Mouse (Mus musculus) kidney, postnatal 0 days (tissue): ENCODE measurements around the gene Abca8b. TPM values are rescaled to one million over a fixed set of nuclear protein-coding genes. Genes with fewer than 3 reads are reported as not detected.

ENCODE experiments used
- ATAC-seq: fragments of 200-750 bp; cut with Nextera tagmentation; replicated peaks from 2 replicates; pipeline ENCODE4 v1.8.0; 2017; ENCODE audit warnings: low read depth, moderate number of reproducible peaks, moderate TSS enrichment, moderate library complexity; ENCODE audit not compliant: low FRiP score
- DNase-seq: peaks from one replicate; pipeline ENCODE4 v3.0.0-alpha.2; 2016; ENCODE audit warnings: low spot score
- H3K27ac ChIP-seq: fragments of 300-500 bp; sonication (generic); 2 replicates; pipeline ENCODE4 v1.5.1; 2014; ENCODE audit warnings: mild to moderate bottlenecking
- H3K27me3 ChIP-seq: fragments of 300-500 bp; sonication (generic); 2 replicates; pipeline ENCODE4 v1.6.1; 2014; ENCODE audit warnings: low read length, mixed read lengths; ENCODE audit not compliant: insufficient read depth
- H3K36me3 ChIP-seq: fragments of 300-500 bp; sonication (generic); 2 replicates; pipeline ENCODE4 v1.6.1; 2014; ENCODE audit warnings: low read length, mixed read lengths; ENCODE audit not compliant: insufficient read depth
- H3K4me1 ChIP-seq: fragments of 300-500 bp; sonication (generic); replicated peaks from 2 replicates; pipeline ENCODE4 v1.6.1; 2014; ENCODE audit warnings: antibody characterized with exemption, low read length, mixed read lengths; ENCODE audit not compliant: insufficient read depth
- H3K4me2 ChIP-seq: fragments of 300-500 bp; sonication (generic); 2 replicates; pipeline ENCODE4 v1.6.1; 2014; ENCODE audit warnings: mild to moderate bottlenecking, low read length, moderate library complexity, mixed read lengths
- H3K4me3 ChIP-seq: fragments of 300-500 bp; sonication (generic); replicated peaks from 2 replicates; pipeline ENCODE4 v1.5.1; 2014; ENCODE audit warnings: low read depth, low read length
- H3K9ac ChIP-seq: fragments of 300-500 bp; sonication (generic); 2 replicates; pipeline ENCODE4 v1.6.1; 2014; ENCODE audit warnings: low read depth, low read length
- H3K9me3 ChIP-seq: fragments of 300-500 bp; sonication (generic); replicated peaks from 2 replicates; pipeline ENCODE4 v1.6.1; 2016; ENCODE audit warnings: low read length, inconsistent platforms, mixed read lengths
- CTCF ChIP-seq: IDR thresholded peaks from 2 replicates; pipeline ENCODE4 v1.5.1; 2016; ENCODE audit warnings: antibody characterized with exemption, low read depth, mild to moderate bottlenecking, moderate library complexity
- WGBS: fragments of 180-500 bp; shearing (Covaris S2); extraction: QIAGEN DNeasy Blood & Tissue Kit; methylation state at CpG from one replicate; pipeline ENCODE4 v1.1.7; 2014; 5-methylcytosine and 5-hydroxymethylcytosine counted together
- polyA plus RNA-seq: library from polyadenylated mRNA; unstranded; fragments of >200 nt; fragmentation: Nextera tagmentation; extraction: Ambion mirVana; gene quantifications from 2 replicates; pipeline ENCODE4 v1.2.1, GENCODE M21; 2015

The Abca8b gene
- polyA plus RNA-seq, 1 experiment from 2014 or later, result 0.38 TPM

DNA sequence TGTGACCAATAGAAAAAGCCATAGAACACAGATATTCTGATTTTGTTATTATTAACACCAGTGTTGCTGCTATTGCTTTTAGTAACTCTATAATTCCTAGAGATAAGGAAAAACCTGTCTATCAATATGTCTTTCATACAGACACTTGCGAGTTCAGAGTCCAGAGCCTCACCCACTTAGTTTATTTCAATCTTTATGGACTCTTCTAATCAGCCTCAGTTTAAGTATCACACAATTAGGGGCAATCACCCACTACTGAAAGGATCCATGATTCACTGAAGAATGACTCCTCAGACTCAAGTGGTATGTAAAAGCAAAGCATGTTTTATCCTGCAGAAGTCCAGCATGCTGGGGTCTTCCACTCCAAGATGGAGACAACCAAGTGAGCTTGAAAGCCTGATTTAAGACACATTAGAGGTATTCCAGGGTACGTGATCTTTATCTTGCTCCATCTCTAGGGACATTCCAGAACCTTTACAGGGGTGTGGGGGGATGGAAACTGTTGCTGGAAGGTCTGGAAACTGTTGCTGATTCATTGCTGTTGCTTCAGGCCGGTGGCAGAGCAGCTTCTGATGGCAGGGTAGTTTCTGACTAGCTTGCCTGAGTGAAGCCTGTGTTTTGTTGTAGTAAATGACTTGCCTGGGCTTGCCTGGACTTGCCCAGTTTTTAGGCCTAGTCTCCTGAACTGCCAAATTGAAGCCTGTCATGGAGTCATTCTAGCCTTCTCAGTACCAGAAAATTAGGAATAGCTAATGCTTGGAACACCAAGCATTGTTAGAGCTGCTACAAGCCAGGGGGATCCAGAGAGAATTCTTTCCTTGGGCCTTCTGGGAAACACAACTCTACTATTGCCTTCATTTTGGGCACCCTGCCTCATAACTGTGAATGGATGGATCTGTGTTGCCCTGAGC is 101.5 kb downstream of the Abca8b start:
- WGBS, result 84% methylated on average over 3 of the region's 3 CpGs
- H3K27ac ChIP-seq, result no peak overlapping the region

GRCm38 (mm10) chr11:109891989-109892386 is 103.7 kb downstream of the Abca8b start:
- peak; percentile 57 for TF ChIP-seq CTCF
- Histone ChIP-seq H3K27me3 (no peaks in the 10 kb centered on the region), H3K9ac (no peak overlapping the region), H3K27ac (no peak overlapping the region), H3K4me1 (no peaks in the 10 kb centered on the region), H3K9me3 (no peaks in the 10 kb centered on the region), H3K36me3 (no peaks in the 10 kb centered on the region), H3K4me2 (no peak overlapping the region), H3K4me3 (no peak overlapping the region)
- peak; percentile 82 for DNase-seq
- ATAC-seq, result no peak
- WGBS, result 67% methylated on average over 4 of the region's 4 CpGs

More for the DNA sequence above, 101.5 kb downstream of the Abca8b start:
- TF ChIP-seq CTCF, result no peak
- Histone ChIP-seq H3K36me3 (no peaks in the 10 kb centered on the region), H3K9me3 (no peaks in the 10 kb centered on the region), H3K4me2 (no peak overlapping the region), H3K9ac (no peak overlapping the region), H3K27me3 (no peaks in the 10 kb centered on the region), H3K4me3 (no peak overlapping the region), H3K4me1 (no peaks in the 10 kb centered on the region)
- DNase-seq (no peak), ATAC-seq (no peak)

DNA sequence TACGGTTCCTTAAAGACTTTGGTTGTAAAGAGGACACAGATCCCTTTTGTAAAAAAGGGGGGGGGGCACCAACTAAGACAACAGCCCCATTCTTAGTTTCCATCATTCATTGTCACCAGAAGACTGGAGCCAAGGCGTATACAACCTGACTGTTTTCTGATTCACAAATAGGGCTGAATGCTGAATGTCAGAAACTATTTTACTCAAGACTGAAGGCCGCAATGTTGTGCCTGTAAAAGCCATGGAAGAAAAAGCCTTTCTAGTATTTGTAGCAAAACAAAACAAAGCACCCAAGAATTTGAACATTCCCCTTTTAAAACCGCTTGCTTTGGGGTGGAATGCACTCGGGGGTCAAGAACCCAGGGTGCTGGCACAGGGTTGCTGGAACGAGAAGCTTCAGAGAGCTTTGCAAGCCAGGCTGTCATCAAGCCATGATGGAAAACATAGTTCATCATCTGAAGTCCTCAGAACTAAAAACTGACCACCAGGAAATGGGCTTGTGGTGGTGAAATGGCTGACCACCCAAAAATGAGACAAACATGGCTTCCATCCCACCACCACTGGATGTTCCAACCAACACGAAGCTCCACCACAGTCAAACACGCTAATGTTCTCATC is 104.2 kb downstream of the Abca8b start:
- no peak for DNase-seq
- Histone ChIP-seq H3K36me3 (no peaks in the 10 kb centered on the region), H3K27ac (no peak overlapping the region), H3K4me2 (no peak overlapping the region), H3K4me1 (no peaks in the 10 kb centered on the region), H3K9me3 (no peaks in the 10 kb centered on the region), H3K4me3 (no peak overlapping the region), H3K9ac (no peak overlapping the region), H3K27me3 (no peaks in the 10 kb centered on the region)
- no peak for TF ChIP-seq CTCF
- 85% methylated on average over 8 of the region's 8 CpGs for WGBS
- no peak for ATAC-seq

DNA sequence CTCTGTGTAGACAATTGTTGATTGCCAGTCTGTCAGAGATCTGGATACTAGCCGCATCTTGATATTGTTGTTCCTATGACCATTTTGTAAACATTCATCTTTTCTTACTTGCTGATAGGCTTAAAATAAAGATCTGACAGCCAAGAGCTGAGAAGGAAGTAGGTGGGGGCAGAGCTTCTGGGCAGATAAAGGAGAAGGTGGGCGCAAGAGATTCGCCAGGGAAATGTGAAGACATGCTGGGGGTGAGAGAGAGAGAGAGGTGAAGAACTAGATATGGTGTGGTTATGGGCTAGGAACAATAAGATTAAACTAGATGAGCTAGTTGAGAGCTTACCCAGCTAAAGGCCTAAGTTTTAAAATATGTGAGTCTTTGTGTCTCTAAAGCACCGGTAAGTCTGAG is 106.0 kb downstream of the Abca8b start:
- no peak for ATAC-seq
- Histone ChIP-seq H3K4me2 (no peak overlapping the region), H3K36me3 (no peaks in the 10 kb centered on the region), H3K27ac (no peak overlapping the region), H3K9ac (no peak overlapping the region), H3K4me3 (no peak overlapping the region), H3K4me1 (no peaks in the 10 kb centered on the region), H3K9me3 (no peaks in the 10 kb centered on the region), H3K27me3 (no peaks in the 10 kb centered on the region)
- WGBS, result 92% methylated on average over 4 of the region's 4 CpGs
- no peak for TF ChIP-seq CTCF
- no peak for DNase-seq

DNA sequence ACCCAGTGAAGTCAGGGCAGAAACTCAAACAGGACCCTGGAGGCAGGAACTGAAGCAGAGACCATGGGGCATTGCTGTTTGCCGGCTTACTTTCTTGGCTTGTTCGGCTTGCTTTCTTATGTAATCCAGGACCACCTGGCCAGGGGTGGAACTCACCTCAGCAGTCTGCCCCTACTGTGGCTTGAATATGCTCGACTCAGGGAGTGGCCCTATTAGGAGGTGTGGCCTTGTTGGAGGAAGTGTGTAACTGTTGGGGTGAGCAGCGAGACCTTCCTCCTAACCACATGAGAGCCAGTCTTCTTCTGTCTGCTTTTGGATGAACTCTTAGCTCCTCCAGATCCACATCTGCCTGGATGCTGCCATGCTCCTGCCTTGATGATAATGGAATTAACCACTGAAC is 108.9 kb downstream of the Abca8b start:
- Histone ChIP-seq H3K36me3 (no peaks in the 10 kb centered on the region), H3K4me3 (no peak overlapping the region)
- WGBS, result 95% methylated on average over 4 of the region's 4 CpGs

DNA sequence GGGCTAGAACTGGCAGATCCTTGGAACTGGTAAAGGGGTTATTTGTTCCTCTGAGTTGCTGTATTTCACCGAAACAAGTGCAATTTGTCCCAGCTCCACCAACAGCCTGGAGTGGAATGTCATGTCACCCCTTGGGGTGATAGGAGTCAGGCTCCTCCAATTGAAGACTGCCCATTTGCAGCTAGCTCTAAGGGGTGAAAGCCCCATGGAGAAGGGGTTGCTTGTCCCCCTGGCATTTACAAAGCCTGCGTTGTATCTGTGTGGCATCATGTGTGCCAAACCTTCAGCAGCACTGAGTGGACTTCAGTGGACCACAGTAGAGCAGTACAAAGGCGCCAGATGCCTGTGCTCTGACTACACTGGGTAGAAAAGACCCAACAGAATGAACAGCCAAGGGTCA is 110.1 kb downstream of the Abca8b start:
- Histone ChIP-seq H3K9me3 (no peaks in the 10 kb centered on the region), H3K27ac (no peak overlapping the region), H3K27me3 (no peaks in the 10 kb centered on the region), H3K4me2 (no peak overlapping the region), H3K9ac (no peak overlapping the region), H3K36me3 (no peaks in the 10 kb centered on the region), H3K4me1 (no peaks in the 10 kb centered on the region), H3K4me3 (no peak overlapping the region)
- no peak for TF ChIP-seq CTCF
- 86% methylated on average over 3 of the region's 3 CpGs for WGBS
- ATAC-seq, result no peak
- no peak for DNase-seq

More for the DNA sequence above, 108.9 kb downstream of the Abca8b start:
- H3K4me1 ChIP-seq, result no peaks in the 10 kb centered on the region
- DNase-seq (no peak), ATAC-seq (no peak)
- H3K27me3 ChIP-seq, result no peaks in the 10 kb centered on the region
- no peak overlapping the region for H3K27ac ChIP-seq
- TF ChIP-seq CTCF, result no peak
- H3K9me3 ChIP-seq, result no peaks in the 10 kb centered on the region
- H3K4me2 ChIP-seq, result no peak overlapping the region
- H3K9ac ChIP-seq, result no peak overlapping the region
